Mouse (Mus musculus) kidney, adult 11 months (tissue): Measurements from ENCODE around the gene Smyd3.

Experiments used
- DNase-seq: peaks from one replicate; pipeline ENCODE4 v3.0.0; 2022

Gene Smyd3

GRCm38 (mm10) chr1:179160697-179161096 is 357.1 kb downstream of the Smyd3 start:
- no peak for DNase-seq

- no peak for DNase-seq
Measured at GRCm38 (mm10) chr1:179152376-179152775, 365.5 kb downstream of the Smyd3 start.

GRCm38 (mm10) chr1:179151275-179151674 is 366.6 kb downstream of the Smyd3 start:
- no peak for DNase-seq

DNA sequence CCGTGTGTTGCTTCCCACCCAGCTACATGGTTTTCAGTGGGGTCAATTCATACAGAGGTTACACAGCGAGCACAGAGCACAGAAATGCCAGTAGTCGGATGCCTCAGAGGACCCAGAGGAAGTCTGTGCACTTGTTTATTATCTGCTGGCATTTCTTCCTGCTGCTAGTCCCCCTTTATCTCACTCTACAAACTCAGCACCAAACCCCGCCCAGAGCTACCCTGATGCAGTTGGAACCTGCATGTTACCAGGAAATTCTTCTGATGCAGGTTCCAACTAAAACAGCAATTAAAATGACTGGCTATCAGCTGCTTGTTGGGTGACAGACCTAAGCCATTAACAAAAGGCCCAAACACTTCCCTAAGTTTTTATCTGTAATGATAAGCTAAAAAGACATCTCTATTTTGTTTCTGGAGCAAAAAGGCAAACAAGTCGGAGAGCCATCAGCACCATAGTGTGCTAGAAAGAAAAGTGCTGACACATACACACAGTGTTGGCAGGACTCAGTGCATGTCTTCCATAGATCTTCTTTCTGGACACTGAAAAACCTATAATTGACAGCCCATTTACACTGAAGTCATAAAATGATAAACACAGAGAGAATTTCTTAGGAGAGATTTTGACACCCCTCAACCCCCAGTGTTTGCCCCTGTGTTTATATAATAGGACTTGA is 368.2 kb downstream of the Smyd3 start:
- no peak for DNase-seq

DNA sequence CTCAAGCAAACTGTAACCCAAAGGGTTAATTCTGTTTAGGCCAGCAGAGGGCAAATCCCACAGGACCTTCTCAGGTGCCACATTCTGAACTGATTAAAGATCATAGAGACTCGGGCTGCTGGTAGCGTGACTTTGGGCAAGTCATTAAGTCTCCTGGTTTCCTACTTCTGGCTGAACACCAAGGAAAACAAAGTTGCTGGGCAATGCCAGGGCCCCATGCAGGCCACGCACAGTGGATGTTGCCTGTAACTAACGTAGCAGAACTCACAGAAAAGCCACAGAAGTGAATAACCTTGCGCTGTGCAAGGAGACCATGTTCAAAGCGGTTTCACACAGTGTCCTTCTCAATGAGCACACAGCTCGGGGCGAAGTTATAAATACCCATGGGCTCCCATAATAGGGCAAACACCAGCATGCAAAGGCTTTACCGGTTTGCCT is 371.1 kb downstream of the Smyd3 start:
- peak; percentile 82 for DNase-seq

DNA sequence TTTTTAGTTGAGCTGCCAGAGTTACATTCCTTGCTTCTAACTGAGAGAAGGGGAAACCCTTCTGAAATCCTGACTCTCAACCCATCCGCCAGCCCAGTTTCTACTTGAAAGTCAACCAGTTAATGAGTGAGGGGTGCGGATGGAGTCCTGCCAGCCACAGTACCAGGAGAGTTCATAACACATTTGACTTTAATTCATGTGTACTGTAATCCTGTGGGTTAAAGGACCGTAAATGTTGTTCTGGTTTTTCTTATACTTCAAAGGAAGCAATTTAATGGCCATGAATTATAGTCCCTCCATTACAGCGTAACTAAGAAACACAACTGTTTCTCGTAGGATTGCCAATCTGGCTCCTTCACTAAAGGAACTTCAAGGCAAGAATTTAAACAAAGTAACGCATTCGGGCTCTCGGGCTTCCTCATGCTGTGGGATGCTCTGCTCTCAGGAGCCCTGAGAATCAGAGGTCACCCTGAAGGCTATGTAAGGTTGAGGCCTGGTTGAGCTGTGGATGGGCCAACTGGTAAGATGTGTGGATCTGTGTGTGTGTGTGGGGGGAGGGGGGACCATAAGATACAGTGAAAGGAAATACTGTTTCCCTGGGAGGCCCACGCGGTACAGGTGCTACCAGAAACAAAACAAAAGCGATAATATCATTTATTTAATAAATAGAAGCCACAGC is 374.5 kb downstream of the Smyd3 start:
- no peak for DNase-seq

DNA sequence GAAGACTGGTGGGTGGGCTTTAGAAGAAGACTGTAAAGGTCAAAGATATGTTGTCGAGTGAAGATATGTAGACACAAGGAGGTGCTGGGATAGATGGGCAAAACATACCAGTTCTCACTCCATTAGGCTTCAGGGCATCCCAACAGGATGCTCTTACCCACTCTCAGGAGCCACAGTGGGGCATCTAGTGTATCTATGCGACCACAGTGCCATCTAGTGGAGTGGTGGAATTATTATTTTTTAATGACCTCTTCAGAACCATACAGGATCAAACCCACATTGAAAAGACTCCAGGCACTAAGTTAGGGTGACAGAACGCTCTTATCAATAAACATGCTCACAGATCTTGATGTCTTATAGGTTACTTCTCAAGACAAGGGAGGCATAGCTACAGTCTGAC is 375.7 kb downstream of the Smyd3 start:
- DNase-seq, result no peak

GRCm38 (mm10) chr1:179141071-179141650 is 376.7 kb downstream of the Smyd3 start:
- DNase-seq, result no peak

- no peak for DNase-seq
Measured at GRCm38 (mm10) chr1:179137145-179137477, 380.7 kb downstream of the Smyd3 start.

GRCm38 (mm10) chr1:179136461-179137144 is 381.2 kb downstream of the Smyd3 start:
- DNase-seq, result peak; percentile 72

GRCm38 (mm10) chr1:179129995-179130394 is 387.8 kb downstream of the Smyd3 start:
- DNase-seq, result no peak

- DNase-seq, result no peak
Measured at GRCm38 (mm10) chr1:179126287-179126686, 391.6 kb downstream of the Smyd3 start.

GRCm38 (mm10) chr1:179122476-179123229 is 395.2 kb downstream of the Smyd3 start:
- no peak for DNase-seq

- no peak for DNase-seq
Measured at GRCm38 (mm10) chr1:179120217-179120966, 397.4 kb downstream of the Smyd3 start.

- no peak for DNase-seq
Measured at GRCm38 (mm10) chr1:179118673-179119072, 399.2 kb downstream of the Smyd3 start.

GRCm38 (mm10) chr1:179116729-179117663 is 400.8 kb downstream of the Smyd3 start:
- no peak for DNase-seq

DNA sequence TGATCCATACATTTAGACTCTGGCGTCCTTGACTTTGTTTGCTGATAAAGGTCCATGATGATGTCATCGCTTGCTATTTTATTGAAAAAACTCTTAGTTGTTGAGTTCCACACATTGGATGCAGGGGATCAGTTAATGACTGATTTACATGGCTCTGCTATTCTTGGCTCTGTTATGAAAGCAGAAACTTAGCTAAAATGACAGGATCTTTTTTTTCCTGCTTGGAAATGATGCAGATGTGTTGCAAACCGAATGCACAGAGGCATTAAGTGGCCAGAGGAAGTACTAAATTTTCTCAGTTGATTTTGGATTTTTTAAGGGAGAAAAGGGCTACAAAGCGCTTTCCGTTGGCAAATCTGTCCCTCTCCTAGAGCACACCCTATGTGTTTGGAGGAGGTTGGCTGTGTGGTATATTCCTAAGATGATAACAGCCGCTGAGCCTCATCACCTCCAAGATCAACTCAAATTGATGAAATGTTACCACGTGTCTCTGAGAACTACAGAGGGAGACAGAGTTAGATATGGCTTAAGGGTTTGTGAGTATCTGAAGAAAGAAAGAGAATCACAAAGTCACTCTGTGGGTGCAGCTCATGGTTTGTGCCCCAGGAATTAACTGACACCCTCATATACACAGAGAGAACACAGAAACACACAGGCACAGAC is 402.9 kb downstream of the Smyd3 start:
- no peak for DNase-seq

GRCm38 (mm10) chr1:179114385-179114784 is 403.5 kb downstream of the Smyd3 start:
- DNase-seq, result no peak

DNA sequence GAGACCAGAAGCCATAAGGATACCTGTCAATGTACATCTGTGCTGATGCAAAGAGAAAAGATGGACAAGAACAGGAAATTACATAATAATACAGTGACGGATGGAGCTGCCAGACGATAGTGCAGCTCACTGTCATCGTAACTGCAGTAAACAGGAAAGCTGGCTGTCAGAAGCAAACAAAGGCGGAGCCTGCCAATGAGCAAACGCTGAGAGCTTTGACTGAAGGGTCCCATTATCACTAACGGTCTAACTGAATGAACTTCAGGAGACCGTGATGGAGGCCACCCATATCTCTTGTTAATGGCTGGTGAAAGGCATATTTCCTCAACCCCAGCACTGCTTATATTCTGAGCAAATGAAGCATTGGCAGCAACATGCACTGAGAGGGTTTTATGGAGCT is 409.1 kb downstream of the Smyd3 start:
- no peak for DNase-seq
